Mouse (Mus musculus): ENCODE data around the gene Mpped1. TPM values are rescaled to one million over a fixed set of nuclear protein-coding genes. Genes with fewer than 3 reads are reported as not detected.

The Mpped1 gene
- 0.02 and 0.22 TPM in 2 replicates for polyA plus RNA-seq (2012; rRNA removed)
- not detected in 2 replicates for polyA plus RNA-seq (2014; fragmentation: Nextera tagmentation; extraction: Ambion mirVana)

DNA sequence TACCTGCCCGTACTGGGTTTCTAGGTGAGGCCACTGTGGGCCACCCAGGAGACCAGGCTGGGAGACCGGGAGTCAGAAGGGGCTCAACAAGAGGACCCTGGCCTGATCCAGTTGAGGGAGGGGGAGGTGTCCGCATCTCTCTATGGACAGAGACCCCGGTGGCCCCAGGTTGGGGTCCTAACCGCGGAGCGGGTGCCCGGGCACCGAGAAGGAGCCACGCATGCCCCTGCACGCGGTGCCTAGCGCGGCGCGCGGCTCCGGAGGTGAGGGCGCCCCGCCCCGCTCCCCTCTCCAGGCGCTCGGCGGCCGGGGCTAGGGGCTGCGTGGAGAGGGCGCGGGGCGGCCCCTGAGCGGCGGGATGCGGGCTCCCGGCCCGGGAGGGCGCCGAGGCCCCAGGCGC is at the start of gene Mpped1:
Gene Mpped1, plus strand, starts transcription at position 81 of the 400 bp plus-strand sequence.
- peaks cover 31% of the 10 kb centered on the region for H3K27me3 ChIP-seq (ENCODE audit: control insufficient read depth, insufficient read depth, low read length)
- H3K9me3 ChIP-seq (ENCODE audit: control insufficient read depth, low read length): no peaks in the 10 kb centered on the region
- H3K4me2 ChIP-seq (ENCODE audit: low read depth): no peak within 1 kb of the TSS
- no peak for TF ChIP-seq EP300 (IDR thresholded peaks at IDR 0.05; ENCODE audit: low read depth)
- no peak for TF ChIP-seq CTCF (IDR thresholded peaks at IDR 0.05; ENCODE audit: low read depth)
- no peaks in the 10 kb centered on the region for H3K36me3 ChIP-seq (replicated peaks; ENCODE audit: control insufficient read depth, insufficient read depth, low read depth)
- ATAC-seq (ENCODE audit: insufficient read depth): no peak
- DNase-seq (ENCODE audit: low read depth in 3 of 3, low spot score in 3 of 3): no peak
- H3K4me1 ChIP-seq (replicated peaks; ENCODE audit: control insufficient read depth in 2 of 2, insufficient read depth in 2 of 2, low read length in 1 of 2): no peaks in the 10 kb centered on the region
- WGBS (ENCODE audit: insufficient replicate concordance): 6% methylated on average over 25 of the region's 37 CpGs
- H3K27ac ChIP-seq: no peak within 1 kb of the TSS
- H3K9ac ChIP-seq (replicated peaks): no peak within 1 kb of the TSS
- H3K4me3 ChIP-seq (ENCODE audit: insufficient read depth in 1 of 2, low read depth in 2 of 2, low read length in 2 of 2): no peak within 1 kb of the TSS

DNA sequence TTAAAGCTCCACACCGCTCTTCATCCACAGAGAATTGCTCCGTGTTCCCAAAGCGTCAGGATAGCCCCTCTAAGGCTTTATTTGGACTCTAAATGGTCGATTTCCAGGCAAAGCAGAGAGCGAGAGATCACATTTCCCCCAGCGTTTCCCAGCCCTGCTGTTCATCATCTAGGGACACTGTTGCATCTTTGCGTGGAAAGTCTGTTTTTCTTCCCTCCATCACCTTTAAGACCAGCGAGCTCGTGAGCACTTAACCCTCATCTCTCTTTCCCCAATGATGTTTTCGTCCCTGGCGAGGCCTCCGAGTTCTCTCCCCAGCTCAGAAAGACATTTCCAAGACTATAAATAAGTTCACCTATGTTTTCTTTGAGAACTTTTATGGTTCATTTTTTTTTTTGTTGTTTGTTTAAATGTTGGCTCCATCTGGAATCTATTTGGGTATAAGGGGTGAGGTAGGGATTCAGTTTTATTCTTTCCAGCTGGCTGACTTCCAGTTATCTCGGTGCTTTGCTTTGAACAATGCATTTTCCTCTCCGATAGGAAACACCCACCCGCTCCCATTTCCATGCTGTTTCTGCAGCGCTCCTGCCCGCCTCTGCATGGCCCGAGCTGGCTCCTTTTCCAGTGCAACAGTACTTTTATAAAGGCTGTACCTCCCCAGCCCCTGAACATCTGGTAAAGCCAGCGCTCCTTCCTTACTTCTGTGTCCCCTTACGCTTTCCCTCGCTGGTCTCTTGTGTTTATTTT is 38.4 kb upstream of the Mpped1 start:
- DNase-seq (ENCODE audit: low read depth in 3 of 3, low spot score in 3 of 3): no peak
- WGBS (ENCODE audit: insufficient replicate concordance): 41% methylated on average over 21 of the region's 21 CpGs

DNA sequence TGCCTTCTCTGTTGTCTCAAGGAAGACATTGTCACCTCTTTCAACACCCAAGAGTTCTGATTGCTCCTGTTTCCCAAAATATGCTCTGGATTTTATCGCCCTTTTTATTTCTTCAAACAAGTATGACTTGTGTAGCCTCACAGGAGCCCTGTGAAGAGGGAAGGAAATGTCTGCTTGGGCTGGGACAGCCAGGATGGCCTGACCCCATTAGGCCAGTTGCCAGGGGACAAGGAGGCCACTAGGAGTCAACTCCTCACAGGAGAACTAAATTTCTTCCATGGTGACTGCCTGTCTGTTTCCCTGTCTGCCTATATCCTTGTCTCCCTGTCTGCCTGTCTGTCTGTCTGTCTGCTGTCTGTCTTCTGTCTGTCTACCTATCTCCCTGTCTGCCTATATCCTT is 37.2 kb upstream of the Mpped1 start:
- no peaks in the 10 kb centered on the region for H3K4me1 ChIP-seq (replicated peaks; ENCODE audit: control insufficient read depth in 2 of 2, insufficient read depth in 2 of 2, low read length in 1 of 2)
- TF ChIP-seq EP300 (IDR thresholded peaks at IDR 0.05; ENCODE audit: low read depth) (no peak), CTCF (IDR thresholded peaks at IDR 0.05; ENCODE audit: low read depth) (no peak)
- H3K27me3 ChIP-seq (ENCODE audit: control insufficient read depth, insufficient read depth, low read length): no peaks in the 10 kb centered on the region
- DNase-seq (ENCODE audit: low read depth in 3 of 3, low spot score in 3 of 3) (no peak), ATAC-seq (ENCODE audit: insufficient read depth) (no peak)
- H3K4me2 ChIP-seq (ENCODE audit: low read depth): no peak overlapping the region
- H3K9me3 ChIP-seq (ENCODE audit: control insufficient read depth, low read length): no peaks in the 10 kb centered on the region
- H3K4me3 ChIP-seq (ENCODE audit: insufficient read depth in 1 of 2, low read depth in 2 of 2, low read length in 2 of 2): no peak overlapping the region
- no peak overlapping the region for H3K27ac ChIP-seq
- H3K36me3 ChIP-seq (replicated peaks; ENCODE audit: control insufficient read depth, insufficient read depth, low read depth): no peaks in the 10 kb centered on the region
- WGBS (ENCODE audit: insufficient replicate concordance): 63% methylated on average over 1 of the region's 1 CpGs
- no peak overlapping the region for H3K9ac ChIP-seq (replicated peaks)

More for the DNA sequence above, 38.4 kb upstream of the Mpped1 start:
- H3K4me1 ChIP-seq (replicated peaks; ENCODE audit: control insufficient read depth in 2 of 2, insufficient read depth in 2 of 2, low read length in 1 of 2): no peaks in the 10 kb centered on the region
- ATAC-seq (ENCODE audit: insufficient read depth): no peak
- no peak overlapping the region for H3K9ac ChIP-seq (replicated peaks)
- no peak overlapping the region for H3K27ac ChIP-seq
- TF ChIP-seq EP300 (IDR thresholded peaks at IDR 0.05; ENCODE audit: low read depth) (no peak), CTCF (IDR thresholded peaks at IDR 0.05; ENCODE audit: low read depth) (no peak)
- no peak overlapping the region for H3K4me3 ChIP-seq (ENCODE audit: insufficient read depth in 1 of 2, low read depth in 2 of 2, low read length in 2 of 2)
- no peaks in the 10 kb centered on the region for H3K36me3 ChIP-seq (replicated peaks; ENCODE audit: control insufficient read depth, insufficient read depth, low read depth)
- H3K9me3 ChIP-seq (ENCODE audit: control insufficient read depth, low read length): no peaks in the 10 kb centered on the region
- no peak overlapping the region for H3K4me2 ChIP-seq (ENCODE audit: low read depth)
- H3K27me3 ChIP-seq (ENCODE audit: control insufficient read depth, insufficient read depth, low read length): no peaks in the 10 kb centered on the region

DNA sequence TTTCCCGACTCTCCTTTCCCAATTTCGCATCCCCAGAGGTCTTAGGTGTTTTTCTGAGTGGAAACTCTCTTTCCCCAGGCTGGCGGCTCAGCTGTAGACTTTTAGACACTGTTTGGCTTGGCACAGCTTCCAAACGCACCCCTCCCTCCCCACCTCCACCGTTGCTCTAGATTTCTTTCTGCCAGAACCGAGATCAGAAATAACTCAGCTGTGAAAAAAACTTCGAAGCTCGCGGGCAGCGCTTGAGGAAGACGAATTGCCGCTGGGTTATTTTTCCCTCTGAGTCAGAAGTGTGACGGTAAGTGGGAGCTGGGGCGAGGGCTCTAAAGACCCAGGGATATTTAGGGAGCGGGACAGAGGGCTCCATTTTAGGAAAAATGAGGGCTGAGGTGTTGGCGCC is 33.0 kb upstream of the Mpped1 start:
- ATAC-seq (ENCODE audit: insufficient read depth) (no peak), DNase-seq (ENCODE audit: low read depth in 3 of 3, low spot score in 3 of 3) (no peak)
- no peak overlapping the region for H3K27ac ChIP-seq
- no peaks in the 10 kb centered on the region for H3K36me3 ChIP-seq (replicated peaks; ENCODE audit: control insufficient read depth, insufficient read depth, low read depth)
- H3K4me2 ChIP-seq (ENCODE audit: low read depth): no peak overlapping the region
- TF ChIP-seq CTCF (IDR thresholded peaks at IDR 0.05; ENCODE audit: low read depth) (no peak), EP300 (IDR thresholded peaks at IDR 0.05; ENCODE audit: low read depth) (no peak)
- no peaks in the 10 kb centered on the region for H3K9me3 ChIP-seq (ENCODE audit: control insufficient read depth, low read length)
- H3K4me3 ChIP-seq (ENCODE audit: insufficient read depth in 1 of 2, low read depth in 2 of 2, low read length in 2 of 2): no peak overlapping the region
- no peaks in the 10 kb centered on the region for H3K4me1 ChIP-seq (replicated peaks; ENCODE audit: control insufficient read depth in 2 of 2, insufficient read depth in 2 of 2, low read length in 1 of 2)
- no peaks in the 10 kb centered on the region for H3K27me3 ChIP-seq (ENCODE audit: control insufficient read depth, insufficient read depth, low read length)
- 69% methylated on average over 16 of the region's 16 CpGs for WGBS (ENCODE audit: insufficient replicate concordance)
- no peak overlapping the region for H3K9ac ChIP-seq (replicated peaks)

DNA sequence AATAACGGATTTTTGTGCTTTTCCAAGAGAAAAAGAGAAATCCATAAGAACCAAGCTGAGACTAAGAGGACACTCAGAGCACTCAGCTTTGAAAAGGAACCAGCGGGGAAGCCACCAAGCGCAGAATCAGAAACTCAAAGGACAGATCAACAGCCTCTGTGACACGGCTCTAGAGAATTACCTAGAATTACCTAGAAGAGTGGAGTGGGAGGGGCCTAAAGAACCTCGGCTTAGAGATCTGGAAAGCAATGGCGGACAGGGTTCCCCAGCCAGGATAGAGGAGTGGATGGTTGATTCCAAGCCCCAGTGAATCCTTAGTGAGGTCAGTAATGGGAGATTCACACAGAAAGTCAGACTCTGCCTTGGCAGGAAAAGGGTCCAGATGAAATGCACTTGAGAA is 30.3 kb upstream of the Mpped1 start:
- WGBS (ENCODE audit: insufficient replicate concordance): 67% methylated on average over 6 of the region's 6 CpGs
- ATAC-seq (ENCODE audit: insufficient read depth): no peak

More for the DNA sequence above, 30.3 kb upstream of the Mpped1 start:
- Histone ChIP-seq H3K4me2 (ENCODE audit: low read depth) (no peak overlapping the region), H3K36me3 (replicated peaks; ENCODE audit: control insufficient read depth, insufficient read depth, low read depth) (no peaks in the 10 kb centered on the region), H3K4me3 (ENCODE audit: insufficient read depth in 1 of 2, low read depth in 2 of 2, low read length in 2 of 2) (no peak overlapping the region), H3K9me3 (ENCODE audit: control insufficient read depth, low read length) (no peaks in the 10 kb centered on the region), H3K27ac (no peak overlapping the region), H3K4me1 (replicated peaks; ENCODE audit: control insufficient read depth in 2 of 2, insufficient read depth in 2 of 2, low read length in 1 of 2) (no peaks in the 10 kb centered on the region), H3K27me3 (ENCODE audit: control insufficient read depth, insufficient read depth, low read length) (no peaks in the 10 kb centered on the region), H3K9ac (replicated peaks) (no peak overlapping the region)
- no peak for DNase-seq (ENCODE audit: low read depth in 3 of 3, low spot score in 3 of 3)
- TF ChIP-seq CTCF (IDR thresholded peaks at IDR 0.05; ENCODE audit: low read depth) (no peak), EP300 (IDR thresholded peaks at IDR 0.05; ENCODE audit: low read depth) (no peak)

Measured in liver, embryonic 14.5 days (tissue).